Mouse (Mus musculus) ES-E14 (cell line): ENCODE data around the gene Kntc1. TPM values are rescaled to one million over a fixed set of nuclear protein-coding genes. Genes with fewer than 3 reads are reported as not detected.

ENCODE experiments used
- DNase-seq: peaks from one replicate; pipeline ENCODE4 v3.0.0-alpha.2; 2013; ENCODE audit warnings: low read depth, low spot score
- H3K27ac ChIP-seq: 2 replicates; pipeline ENCODE4 v1.5.1; 2012; ENCODE audit warnings: low read depth, mild to moderate bottlenecking, low read length, moderate library complexity, mixed read lengths; ENCODE audit not compliant: poor library complexity, insufficient read depth, severe bottlenecking
- H3K36me3 ChIP-seq: 2 replicates; pipeline ENCODE4 v1.6.1; 2012; ENCODE audit warnings: mild to moderate bottlenecking, low read length, moderate library complexity, mixed read lengths; ENCODE audit not compliant: control insufficient read depth, poor library complexity, insufficient read depth, severe bottlenecking
- H3K4me1 ChIP-seq, 2 experiments: fragments of 150-350 bp in 1 of 2; sonication (generic) in 1 of 2; 2 replicates each; pipeline ENCODE4 v1.6.1; 2012; ENCODE audit warnings: low read length in 2 of 2, mild to moderate bottlenecking in 1 of 2, mixed read lengths in 1 of 2; ENCODE audit not compliant: control insufficient read depth in 2 of 2, insufficient read depth in 2 of 2, poor library complexity in 1 of 2
- H3K4me3 ChIP-seq, 2 experiments: fragments of 150-350 bp in 1 of 2; sonication (generic) in 1 of 2; 2 replicates each; pipeline ENCODE4 v1.5.1; 2012; ENCODE audit warnings: low read length in 2 of 2, low read depth in 1 of 2, mild to moderate bottlenecking in 1 of 2, mixed read lengths in 1 of 2; ENCODE audit not compliant: insufficient read depth in 1 of 2, poor library complexity in 1 of 2, severe bottlenecking in 1 of 2
- H3K9ac ChIP-seq: 2 replicates; pipeline ENCODE4 v1.6.1; 2012; ENCODE audit warnings: low read depth, mild to moderate bottlenecking, low read length, mixed read lengths; ENCODE audit not compliant: poor library complexity, insufficient read depth, severe bottlenecking
- H3K9me3 ChIP-seq: fragments of 150-350 bp; sonication (generic); 2 replicates; pipeline ENCODE4 v1.6.1; 2012; ENCODE audit warnings: low read depth, mild to moderate bottlenecking, low read length; ENCODE audit not compliant: control insufficient read depth, insufficient read depth
- CHD2 ChIP-seq: IDR thresholded peaks from 2 replicates; pipeline ENCODE4 v1.6.1; 2014; ENCODE audit warnings: mild to moderate bottlenecking, low read depth, low read length, inconsistent platforms
- HCFC1 ChIP-seq: IDR thresholded peaks from 2 replicates; pipeline ENCODE4 v1.6.1; 2012; ENCODE audit warnings: low read length, inconsistent platforms, borderline replicate concordance; ENCODE audit not compliant: insufficient read depth
- MAFK ChIP-seq: IDR thresholded peaks from 2 replicates; pipeline ENCODE4 v1.6.1; 2014; ENCODE audit warnings: mild to moderate bottlenecking, low read depth, low read length, inconsistent platforms; ENCODE audit not compliant: insufficient read depth
- ZC3H11A ChIP-seq: IDR thresholded peaks from 2 replicates; pipeline ENCODE4 v1.6.1; 2012; ENCODE audit warnings: low read depth, mild to moderate bottlenecking, inconsistent platforms, low read length, borderline replicate concordance
- ZNF384 ChIP-seq: IDR thresholded peaks from 2 replicates; pipeline ENCODE4 v1.6.1; 2012; ENCODE audit warnings: low read depth, low read length, inconsistent platforms
- in situ Hi-C, 2 experiments: fragments of 600-800 bp; cut with MboI; formaldehyde crosslinking; loops; one replicate each; pipeline ENCODE4 v1.15.1; 2025; ENCODE audit warnings: low sequenced_read_pairs in 2 of 2, inconsistent platforms in 1 of 2; ENCODE audit not compliant: unreplicated experiment in 2 of 2
- total RNA-seq: library from RNA; depleted of rRNA; stranded (reverse); fragments of 300-350 nt; gene quantifications from 2 replicates; pipeline ENCODE4 v1.2.3, GENCODE M21; 2012

Gene Kntc1
- total RNA-seq, 1 experiment: 71.3 TPM

DNA sequence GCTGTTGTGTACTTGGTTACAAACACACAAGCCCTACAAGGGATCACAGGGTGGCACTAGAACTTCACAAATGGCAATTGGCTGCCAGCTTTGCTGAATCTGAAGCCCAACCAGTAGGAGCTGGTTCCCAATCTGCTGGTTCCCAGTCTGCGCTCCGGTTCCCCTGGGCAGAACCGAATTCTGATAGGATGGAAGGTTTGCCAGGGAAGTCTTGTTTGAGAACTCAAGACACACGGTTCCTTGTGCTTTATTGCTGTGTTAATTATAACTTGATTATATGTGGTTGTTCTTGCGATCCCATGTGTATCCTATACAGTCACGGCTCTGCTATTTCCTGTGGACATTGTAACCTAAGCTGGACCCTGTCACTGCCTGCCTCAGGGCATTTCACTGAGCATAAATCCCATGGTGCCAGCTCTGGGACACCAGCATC lies 78.2 kb downstream of the Kntc1 start:
- Histone ChIP-seq H3K27ac (no peak overlapping the region), H3K9ac (no peak overlapping the region), H3K4me1 (no peaks in the 10 kb centered on the region), H3K36me3 (peaks cover 6% of the 10 kb centered on the region; the same call in 1 of the 2 replicates), H3K9me3 (no peaks in the 10 kb centered on the region), H3K4me3 (no peak overlapping the region)
- TF ChIP-seq MAFK (no peak), CHD2 (no peak), ZC3H11A (no peak), ZNF384 (no peak), HCFC1 (no peak)
- in situ Hi-C loops: no loop called here
- DNase-seq: no peak

DNA sequence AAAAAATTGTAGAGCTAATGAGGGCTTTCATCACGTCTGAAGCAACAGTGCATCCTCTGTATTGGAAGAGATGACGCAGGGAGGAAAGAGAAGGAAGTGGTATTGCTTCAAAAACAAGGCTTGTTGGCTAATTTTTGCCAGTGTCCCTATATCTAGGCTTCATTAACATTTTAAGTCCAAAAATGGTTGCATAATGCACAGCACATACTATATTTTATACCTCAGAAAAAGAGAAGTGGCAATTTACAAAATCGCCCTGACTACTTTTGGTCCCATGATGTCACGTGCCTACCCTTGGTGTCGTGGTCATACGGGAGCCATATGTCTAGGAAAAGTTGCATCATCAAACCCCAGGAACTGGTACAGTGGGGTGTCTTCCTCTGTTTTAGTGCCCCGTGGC lies 82.8 kb downstream of the Kntc1 start:
- Histone ChIP-seq H3K27ac (no peak overlapping the region), H3K4me1 (peaks cover 0 to 3% of the 10 kb centered on the region in 2 experiments; a peak in 1 of 4 replicates), H3K9ac (no peak overlapping the region), H3K9me3 (no peaks in the 10 kb centered on the region; the same call in 1 of the 2 replicates), H3K4me3 (no peak overlapping the region), H3K36me3 (no peaks in the 10 kb centered on the region)
- in situ Hi-C loops: no loop called here
- no peak for DNase-seq
- TF ChIP-seq ZC3H11A (no peak), CHD2 (no peak), MAFK (no peak), HCFC1 (no peak), ZNF384 (no peak)

DNA sequence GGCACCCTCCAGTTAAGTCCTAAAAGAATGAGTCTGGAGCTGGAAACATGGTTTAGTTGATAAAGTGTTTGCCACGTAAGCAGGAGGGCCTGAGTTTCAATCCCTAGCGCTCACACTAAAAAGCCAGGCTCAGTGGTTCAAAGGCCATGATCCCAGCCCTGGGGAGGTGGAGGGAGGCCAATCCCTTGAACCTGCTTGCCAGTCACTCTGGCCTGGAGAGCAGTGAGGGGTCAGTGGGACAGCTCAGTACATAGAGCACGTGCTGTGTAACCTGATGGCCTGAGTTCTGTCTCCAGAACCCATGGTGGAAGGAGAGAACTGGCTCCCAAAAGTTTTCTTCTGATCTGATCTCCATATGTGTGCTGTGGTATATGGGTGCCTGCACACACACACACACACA lies 85.3 kb downstream of the Kntc1 start:
- no peaks in the 10 kb centered on the region; the same call in 1 of the 2 replicates for H3K9me3 ChIP-seq
- no peak for TF ChIP-seq HCFC1
- TF ChIP-seq MAFK: no peak
- no peak for TF ChIP-seq ZNF384
- TF ChIP-seq ZC3H11A: no peak
- TF ChIP-seq CHD2: no peak
- H3K9ac ChIP-seq: no peak overlapping the region
- no peak for DNase-seq
- no peak overlapping the region for H3K4me3 ChIP-seq
- H3K4me1 ChIP-seq: peaks cover 0 to 4% of the 10 kb centered on the region in 2 experiments; a peak in 1 of 4 replicates
- in situ Hi-C loops: no loop called here
- 0 out of 2 replicates have a peak overlapping the region, but pooled peaks have one; percentile 31 for H3K27ac ChIP-seq
- H3K36me3 ChIP-seq: no peaks in the 10 kb centered on the region

DNA sequence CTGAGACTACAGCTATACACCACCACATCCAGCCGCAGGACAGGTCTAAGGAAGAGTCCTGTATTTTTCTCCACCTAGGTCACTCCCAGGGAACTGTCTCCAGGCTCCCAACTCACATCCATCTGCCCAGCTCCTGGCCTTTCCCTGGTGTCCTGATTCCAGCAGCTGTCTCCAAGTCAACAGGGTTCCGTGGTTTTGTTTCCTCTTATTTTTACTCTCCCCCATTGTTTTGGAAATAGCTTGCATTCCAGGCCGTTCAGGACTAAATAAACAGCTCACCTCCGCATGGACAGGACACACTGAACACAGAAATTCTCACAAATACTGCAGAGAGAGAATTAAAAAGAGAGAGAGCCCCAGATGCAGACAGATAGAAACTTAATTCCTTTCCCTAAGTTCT lies 87.9 kb downstream of the Kntc1 start:
- Histone ChIP-seq H3K9ac (no peak overlapping the region), H3K4me3 (no peak overlapping the region), H3K27ac (no peak overlapping the region), H3K9me3 (no peaks in the 10 kb centered on the region; the same call in 1 of the 2 replicates), H3K4me1 (peaks cover 0 to 4% of the 10 kb centered on the region in 2 experiments; a peak in 1 of 4 replicates), H3K36me3 (no peaks in the 10 kb centered on the region)
- TF ChIP-seq MAFK (no peak), HCFC1 (no peak), ZNF384 (no peak), ZC3H11A (no peak), CHD2 (no peak)
- in situ Hi-C loops: no loop called here
- no peak for DNase-seq
